Mouse (Mus musculus) cortical plate, adult 2 months (tissue): Measurements from ENCODE around the gene Olfr641.

ENCODE experiments used
- CTCF ChIP-seq: fragments of 200-500 bp; IDR thresholded peaks from 2 replicates; pipeline ENCODE4 v1.5.1; 2011; ENCODE audit warnings: mild to moderate bottlenecking, control low read depth, low read length; ENCODE audit not compliant: insufficient read depth; ENCODE audit errors: extremely low read depth
- POLR2A ChIP-seq: fragments of 200-500 bp; IDR thresholded peaks from 2 replicates; pipeline ENCODE4 v1.6.1; 2011; ENCODE audit warnings: mild to moderate bottlenecking, low read length, control low read depth; ENCODE audit not compliant: insufficient read depth; ENCODE audit errors: extremely low read depth

GRCm38 (mm10) chr7:104026978-104027377 lies 8.3 kb upstream of the Olfr641 start:
- no peak for TF ChIP-seq CTCF
- TF ChIP-seq POLR2A: no peak
